Mouse (Mus musculus) 416B (cell line): ENCODE data around the gene Rplp1.

Experiments used
- DNase-seq: peaks from one replicate; pipeline ENCODE4 v3.0.0; 2011; ENCODE audit warnings: low read depth

The Rplp1 gene

DNA sequence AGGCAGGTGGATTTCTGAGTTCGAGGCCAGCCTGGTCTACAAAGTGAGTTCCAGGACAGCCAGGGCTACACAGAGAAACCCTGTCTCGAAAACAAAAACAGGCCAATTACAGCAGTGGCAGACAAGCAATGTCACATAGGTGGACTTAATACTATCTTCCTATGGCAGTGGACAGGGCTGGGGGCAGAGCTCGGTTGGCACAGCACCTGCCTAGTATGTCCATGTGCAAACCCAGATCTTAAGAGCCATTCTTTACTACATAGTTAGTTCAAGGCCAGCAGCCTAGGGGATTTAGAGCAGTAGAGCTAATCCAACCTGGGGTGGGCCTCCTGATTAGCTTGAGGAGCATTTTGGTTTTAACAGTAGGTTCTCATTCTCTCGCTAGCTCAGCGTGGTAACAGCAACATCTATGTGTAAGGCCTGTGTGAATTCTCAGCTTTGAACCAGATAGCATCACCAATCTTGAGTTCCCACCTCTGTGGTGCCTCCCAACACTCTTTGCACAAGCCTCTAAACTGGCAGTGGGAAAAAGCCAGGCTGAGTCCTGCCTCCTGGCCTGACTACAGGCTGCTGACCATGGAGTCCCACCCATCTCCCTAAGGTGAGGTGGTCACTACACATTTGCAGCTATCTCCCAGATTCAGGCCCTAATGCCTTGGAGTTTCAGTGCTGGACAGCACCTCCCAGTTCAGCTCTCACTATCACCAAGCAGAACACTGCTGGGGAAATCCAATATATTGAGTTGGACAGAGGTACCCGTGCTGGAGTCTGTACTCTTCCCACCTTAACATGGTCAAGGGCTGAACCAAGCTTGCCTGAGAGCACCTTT lies 2.8 kb downstream of the Rplp1 start:
- DNase-seq, result peak; percentile 34

DNA sequence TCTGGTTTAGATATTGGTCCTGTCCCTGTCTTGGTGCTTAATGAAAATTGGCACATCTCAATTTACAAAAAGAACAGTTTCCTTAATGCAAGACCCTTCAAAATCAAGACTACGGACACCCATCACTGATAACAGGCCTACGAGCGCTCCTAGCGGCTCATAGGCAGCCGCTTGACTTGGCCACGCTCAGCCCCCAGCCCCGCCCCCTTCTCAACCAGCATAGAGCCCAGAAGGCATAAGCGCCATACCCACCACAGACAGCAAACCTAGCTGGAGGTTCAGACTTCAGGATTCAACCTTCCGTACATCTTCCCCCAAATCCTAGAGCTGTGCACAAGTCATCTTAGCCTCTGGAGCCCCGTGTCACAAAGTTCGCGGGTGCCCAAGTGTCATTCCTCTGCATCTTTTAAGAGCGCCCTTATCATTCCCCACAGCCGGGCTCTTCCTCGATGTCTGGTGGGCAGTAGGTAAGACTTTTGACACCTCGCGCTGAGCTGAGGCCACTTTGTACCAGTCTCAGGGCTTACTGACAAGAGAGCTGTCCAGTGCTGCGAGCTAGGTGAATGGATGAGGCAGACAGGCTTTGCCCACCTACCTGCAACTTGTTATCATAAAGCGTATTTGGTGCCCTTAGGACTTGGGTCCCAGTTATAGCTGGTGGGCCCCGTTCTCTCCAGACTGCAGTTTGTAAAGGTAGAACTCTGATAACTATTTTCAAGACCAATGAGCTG lies 3.7 kb downstream of the Rplp1 start:
- DNase-seq, result peak; percentile 51

DNA sequence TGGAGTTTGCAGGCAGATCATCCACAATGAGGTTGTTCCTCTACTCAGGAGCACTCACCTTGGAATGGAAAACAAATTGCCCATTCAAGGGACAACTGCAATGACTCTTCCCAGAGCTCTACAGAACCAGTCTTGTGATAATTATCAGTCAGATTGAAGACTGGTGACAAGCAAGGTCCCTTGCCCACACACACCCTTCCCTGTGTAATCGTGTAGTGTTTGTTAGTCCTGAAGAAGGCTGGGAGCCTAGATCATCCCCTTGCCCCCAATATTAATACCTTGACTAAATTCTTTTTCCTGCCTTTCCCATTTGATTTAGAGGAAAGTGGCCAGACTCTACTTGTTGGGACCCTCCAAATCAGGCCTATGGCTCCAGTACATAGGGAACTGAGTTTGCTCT lies 4.7 kb downstream of the Rplp1 start:
- no peak for DNase-seq

DNA sequence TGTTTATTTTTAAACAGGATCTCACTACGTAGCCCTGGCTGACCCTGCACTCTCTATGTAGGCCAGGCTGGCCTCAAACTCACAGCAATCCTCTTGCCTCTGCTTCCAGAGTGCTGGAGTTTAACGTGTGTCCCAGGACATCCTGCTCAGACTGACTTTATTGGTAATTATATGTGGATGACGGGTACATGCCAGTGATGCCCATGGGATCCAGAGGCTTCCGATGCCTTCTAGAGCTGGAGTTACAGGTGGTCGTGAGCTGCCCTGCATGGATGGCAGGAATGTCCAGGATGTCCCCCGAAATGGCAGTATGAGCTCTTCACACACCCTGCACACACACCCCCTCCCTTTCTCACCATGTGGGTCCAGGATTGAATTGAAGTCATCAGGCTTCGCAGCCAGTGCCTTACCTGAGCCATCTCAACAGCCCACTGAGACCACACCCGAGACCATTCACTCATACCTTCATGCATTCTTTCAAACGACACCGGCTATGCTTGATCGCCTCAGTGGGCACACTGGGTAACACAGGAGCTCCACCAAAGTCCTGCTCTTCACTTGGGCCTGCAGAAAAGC lies 5.4 kb downstream of the Rplp1 start:
- no peak for DNase-seq

DNA sequence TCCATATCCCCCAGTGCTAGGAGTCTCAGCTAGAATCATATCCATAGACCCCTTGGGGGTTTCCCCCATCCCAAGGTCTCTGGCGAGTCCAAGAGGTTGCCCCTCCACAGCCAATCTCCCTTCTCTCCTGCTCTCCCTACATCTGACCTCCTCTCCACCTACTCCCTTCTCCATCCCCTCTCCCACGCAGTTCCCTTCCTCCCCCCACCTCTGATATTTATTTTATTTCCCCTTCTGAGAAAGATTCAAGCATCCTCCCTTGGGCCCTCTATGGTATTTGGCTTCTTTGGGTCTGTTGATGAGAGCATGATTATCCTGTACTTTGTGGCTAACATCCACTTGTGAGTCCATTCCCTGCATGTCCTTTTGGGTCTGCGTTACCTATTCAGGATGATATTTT lies 6.0 kb downstream of the Rplp1 start:
- DNase-seq, result no peak

DNA sequence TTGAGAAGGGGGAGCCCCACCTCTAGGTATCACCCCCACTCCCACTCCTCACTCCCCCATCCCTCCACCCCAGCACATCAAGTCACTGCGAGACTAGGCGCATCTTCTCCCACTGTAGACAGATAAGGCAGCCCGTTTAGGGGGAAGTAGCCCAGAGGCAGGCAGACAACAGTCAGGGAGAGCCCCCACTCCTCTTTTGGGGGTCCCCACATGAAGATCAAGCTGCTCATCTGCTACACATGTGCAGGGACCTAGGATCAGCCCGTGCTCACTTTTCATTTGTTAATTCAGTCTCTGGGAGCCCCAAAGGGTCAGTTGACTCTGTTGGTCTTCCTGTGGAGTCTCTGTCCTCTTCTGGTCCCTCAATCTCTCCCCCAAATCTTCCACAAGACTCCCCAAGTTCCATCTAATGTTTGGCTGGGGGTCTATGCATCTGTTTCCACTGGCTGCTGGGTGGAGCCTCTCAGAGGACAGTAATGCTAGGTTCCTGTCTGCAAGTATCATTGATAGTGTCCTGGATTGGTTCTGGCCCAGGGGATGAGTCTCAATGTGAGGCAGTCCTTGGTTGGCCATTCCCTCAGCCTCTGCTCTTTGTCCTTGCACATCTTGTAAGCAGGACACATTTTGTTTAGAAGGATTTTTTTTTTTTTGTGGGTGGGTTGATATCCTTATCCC lies 6.6 kb downstream of the Rplp1 start:
- DNase-seq, result no peak

GRCm38 (mm10) chr9:61906912-61907311 lies 7.4 kb downstream of the Rplp1 start:
- DNase-seq, result peak; percentile 58

GRCm38 (mm10) chr9:61905576-61905975 lies 8.8 kb downstream of the Rplp1 start:
- no peak for DNase-seq

DNA sequence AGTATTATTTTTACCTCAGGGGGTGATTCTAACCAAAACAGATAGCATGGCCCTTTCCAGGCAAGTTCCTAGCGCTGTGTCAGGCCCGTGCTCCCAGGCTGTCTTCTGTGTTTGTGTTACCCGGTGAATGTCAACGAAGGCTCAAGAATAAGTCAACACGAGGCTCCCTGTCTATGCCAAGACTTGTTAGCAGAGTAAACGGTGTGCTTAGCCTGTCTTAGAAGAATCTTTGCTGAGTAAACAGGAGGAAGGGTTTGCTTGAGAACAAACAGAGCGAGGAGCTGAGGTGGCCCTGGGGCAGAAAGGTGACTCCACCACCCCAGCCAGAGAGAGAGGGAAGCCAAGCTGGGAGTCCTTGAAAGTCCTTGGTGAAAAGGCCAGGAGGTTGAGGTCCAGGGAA lies 10.1 kb downstream of the Rplp1 start:
- no peak for DNase-seq

- no peak for DNase-seq
Measured at GRCm38 (mm10) chr9:61902445-61902844, 11.9 kb downstream of the Rplp1 start.

DNA sequence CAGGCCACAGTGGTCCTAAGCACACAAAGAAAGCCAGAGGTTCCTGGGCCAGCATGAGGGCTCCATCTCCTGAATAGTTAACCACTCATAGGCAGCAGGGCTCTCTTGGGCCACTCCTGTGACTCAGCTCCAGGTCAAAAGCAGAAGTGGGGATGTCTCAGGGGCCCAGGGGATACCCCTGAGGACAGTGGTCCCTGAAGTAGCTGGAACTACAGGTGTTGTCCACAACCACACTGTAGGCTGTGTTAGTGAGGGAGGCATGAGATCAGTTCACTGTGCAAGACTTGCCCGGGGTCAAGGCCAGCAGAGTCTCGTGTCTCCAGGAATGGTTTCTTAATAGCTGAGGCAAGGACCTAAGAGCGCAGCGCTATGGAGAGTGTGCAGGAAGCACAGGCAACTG lies 12.8 kb downstream of the Rplp1 start:
- no peak for DNase-seq

GRCm38 (mm10) chr9:61899804-61900203 lies 14.5 kb downstream of the Rplp1 start:
- DNase-seq, result peak; percentile 56

DNA sequence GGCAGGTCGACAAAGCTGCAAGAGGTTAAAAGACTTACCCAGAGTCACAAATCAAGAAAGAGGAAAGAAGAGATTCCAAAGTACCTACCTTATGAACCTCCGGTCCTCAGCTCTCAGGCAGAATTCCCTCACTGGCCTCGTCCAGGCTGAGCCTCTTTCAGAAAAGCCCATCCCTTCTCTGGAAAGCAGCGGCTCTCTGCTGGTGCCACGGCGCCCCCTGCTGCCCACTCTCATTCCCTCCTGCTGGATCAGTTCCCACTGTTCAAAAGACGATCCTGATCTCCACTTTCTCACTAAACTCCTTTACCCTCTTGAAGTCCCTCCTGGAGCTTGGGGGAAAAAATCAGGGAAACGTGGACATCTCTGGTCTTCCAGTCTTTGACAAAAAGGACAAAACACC lies 15.9 kb downstream of the Rplp1 start:
- peak; percentile 69 for DNase-seq

DNA sequence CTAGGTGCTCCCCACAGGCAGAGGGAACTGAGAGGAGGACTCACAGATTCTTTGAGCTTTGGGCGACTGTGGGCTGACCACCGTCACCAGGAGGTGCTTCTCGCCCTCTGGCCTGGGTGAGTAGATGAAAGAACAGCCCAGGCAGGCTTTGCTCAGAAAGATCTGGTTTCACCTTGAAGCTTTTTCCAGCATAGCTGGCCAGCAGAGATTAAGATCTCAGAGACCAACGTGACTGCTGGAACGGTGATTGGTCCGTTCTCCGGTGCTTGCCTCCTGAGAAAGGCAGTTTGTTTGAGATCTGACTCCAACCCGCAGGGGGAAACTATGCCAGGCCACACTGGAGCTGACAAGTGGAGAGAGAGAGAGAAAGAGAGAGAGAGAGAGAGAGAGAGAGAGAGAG lies 19.3 kb downstream of the Rplp1 start:
- no peak for DNase-seq

GRCm38 (mm10) chr9:61889855-61890254 lies 24.5 kb downstream of the Rplp1 start:
- DNase-seq, result no peak

DNA sequence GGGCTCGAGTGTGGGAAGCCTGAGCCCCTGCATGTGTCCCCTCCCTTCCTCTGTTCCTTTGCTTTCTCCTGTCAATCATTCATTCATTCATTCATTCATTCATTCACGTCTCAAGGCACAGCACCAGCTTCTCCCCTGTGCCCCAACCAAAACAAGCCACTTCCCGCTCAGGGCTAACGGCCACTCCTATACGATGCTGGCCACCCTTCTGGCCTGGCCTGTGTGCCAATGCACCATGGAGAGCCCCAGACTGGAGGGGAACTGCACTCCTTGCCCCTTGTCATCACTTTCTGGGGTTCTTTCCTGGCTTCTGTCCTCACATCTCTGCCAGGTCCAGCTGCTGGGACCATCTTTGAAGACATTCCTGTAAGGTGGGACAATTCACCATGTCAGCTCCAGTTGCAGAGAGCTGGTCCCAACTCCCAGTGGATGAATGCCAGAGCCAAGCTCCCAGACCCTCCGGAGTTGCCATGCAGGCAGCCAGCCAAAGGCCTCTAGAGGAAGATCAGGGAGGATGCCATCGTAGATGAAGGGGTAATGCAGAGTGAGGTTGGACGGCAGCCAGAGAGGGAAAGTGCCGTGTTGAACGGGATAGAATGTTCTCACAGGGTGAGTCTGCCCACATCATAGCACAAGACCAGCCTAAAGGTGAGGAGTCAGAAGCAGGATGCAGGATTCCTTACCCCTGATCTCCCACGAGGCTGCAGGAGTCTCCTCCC lies 26.5 kb downstream of the Rplp1 start:
- DNase-seq, result no peak

DNA sequence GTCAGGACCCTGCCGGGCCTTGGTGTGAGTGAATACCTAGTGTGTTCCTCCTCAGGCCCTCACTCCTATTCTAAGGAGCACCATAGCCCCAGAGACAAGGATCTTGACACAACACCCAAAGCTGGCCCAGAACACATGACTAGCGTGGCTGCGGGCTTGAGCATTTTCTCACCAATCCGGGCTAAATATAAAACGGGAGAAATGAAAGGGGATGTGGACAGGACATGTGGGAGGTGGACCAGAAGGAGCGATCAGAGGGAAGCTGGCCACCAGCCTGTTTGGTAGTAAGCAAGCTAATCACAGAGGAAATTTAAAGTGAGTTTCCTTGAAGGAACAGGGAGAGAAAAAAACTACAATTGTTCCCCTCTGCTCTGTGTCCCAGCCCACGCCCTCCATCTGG lies 28.4 kb downstream of the Rplp1 start:
- DNase-seq, result no peak

DNA sequence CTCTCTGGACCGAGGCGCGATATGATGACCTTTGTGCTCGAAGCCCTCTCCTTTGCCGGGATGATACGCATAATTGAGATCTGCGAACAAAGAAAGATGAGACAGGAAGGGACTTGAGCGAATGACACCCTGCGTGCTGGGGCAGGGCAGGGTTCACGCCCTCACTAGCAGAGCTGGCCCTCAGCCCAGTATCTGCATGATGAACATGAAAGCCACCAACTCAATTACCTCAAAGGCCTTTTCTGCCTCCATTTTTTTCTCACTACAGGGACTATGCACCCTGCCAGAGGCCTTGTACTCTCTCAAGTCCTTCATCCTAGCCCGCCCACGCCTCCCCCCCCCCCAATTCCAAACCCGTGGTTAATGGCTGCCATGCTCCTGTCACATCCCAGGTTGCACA lies 29.4 kb downstream of the Rplp1 start:
- DNase-seq, result no peak

DNA sequence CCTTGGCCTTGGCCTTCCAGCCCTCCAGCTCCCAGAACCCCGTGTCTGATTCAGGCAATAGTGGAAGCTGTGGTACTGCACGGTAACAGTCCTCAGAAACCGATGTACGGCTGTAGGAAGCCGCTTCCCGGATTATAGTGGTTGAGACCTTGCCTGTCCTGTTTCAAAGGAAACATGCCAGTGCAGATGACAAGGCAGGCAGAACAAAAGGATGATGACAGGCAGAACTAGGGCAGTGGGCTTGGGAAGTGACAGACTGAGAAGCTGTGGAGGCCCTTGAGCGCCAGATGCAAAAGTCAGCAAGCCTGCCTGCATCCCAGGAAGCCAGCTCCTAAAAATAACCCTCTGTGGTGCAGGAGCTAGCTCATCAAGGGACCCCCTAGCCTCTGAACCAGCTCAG lies 30.0 kb downstream of the Rplp1 start:
- DNase-seq, result no peak

DNA sequence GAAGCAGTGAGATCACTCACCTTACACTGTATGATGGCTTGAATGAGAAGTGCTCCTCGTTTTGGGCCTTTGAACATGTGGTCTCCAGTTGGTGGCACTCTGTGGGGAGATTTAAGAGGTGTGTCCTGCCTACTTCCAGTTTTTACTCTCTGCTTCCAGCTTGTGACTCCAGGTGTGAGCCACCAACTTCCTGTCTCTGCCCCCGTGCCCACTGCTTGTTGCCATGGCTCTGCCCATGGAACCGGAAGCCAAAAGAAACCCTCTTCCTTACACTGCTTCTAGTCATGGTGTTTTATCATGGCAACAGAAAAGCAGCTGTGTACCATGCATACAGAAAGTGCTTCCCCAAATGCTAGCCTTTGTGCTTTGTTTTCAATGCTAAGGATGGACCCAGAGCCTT lies 32.2 kb downstream of the Rplp1 start:
- no peak for DNase-seq

DNA sequence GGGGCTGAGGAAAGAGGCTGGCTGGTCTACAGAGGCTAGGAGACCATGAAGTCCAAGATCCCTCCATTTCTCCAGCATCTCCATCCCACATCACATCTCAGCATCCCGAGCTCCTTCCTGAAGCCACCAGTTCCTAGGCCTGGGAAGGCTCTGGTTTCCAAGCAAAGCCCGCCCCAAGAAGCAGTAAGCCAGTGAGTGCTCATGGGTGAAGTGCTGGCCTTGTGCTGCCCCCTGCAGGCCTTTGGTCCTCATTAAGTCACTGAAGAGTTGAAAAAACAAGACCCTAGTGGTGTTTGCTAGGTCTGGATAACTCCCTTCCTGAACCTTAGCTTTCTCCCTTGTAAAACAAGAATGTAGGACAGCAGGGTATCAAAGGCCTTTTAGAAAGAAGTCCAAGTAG lies 35.5 kb downstream of the Rplp1 start:
- peak; percentile 69 for DNase-seq
